Mouse (Mus musculus): ENCODE data around the gene Zdhhc13.

Zdhhc13 gene

GRCm38 (mm10) chr7:48838434-48838833 lies 49.6 kb downstream of the Zdhhc13 start:
- no peak for ATAC-seq (ENCODE audit: insufficient number of reproducible peaks, low FRiP score, low TSS enrichment)

DNA sequence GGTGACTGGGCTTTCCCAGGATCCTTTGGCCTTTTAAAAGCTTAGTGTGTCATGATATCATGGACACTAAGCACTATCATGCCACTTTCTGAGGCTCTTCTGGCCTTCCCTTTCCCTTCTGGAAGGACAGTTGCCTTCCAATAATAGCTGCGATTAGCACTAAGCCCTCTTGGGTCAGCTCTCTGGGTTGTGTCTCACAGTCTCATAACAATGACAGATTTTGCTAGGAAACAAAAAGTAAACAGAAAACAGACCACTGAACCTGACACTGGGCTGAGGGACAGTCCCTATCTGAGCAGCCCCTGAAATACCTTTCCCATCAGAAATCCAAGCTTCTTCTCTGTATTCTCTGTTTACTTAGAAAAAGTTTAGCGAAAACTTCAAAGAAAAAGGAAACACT lies 51.7 kb downstream of the Zdhhc13 start:
- ATAC-seq (ENCODE audit: insufficient number of reproducible peaks, low FRiP score, low TSS enrichment): no peak

DNA sequence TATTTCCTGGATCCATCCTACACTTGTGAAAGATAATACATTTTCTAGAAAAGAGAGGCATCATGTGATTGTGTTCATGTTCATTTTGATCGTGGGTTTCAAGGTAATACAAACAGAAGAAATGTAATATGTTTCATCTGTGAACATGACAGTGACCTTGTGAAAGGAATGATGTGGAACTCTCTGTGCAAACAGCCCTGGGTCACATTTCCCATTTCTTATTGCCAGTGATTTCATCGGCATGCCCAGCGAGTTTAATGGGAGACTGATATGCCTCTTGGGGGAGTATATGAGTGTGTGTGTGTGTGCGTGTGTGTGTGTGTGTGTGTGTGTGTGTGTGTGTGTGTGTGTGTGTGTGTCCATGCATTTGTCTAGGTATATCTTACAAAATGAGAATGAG lies 52.7 kb downstream of the Zdhhc13 start:
- no peak for ATAC-seq (ENCODE audit: insufficient number of reproducible peaks, low FRiP score, low TSS enrichment)

GRCm38 (mm10) chr7:48842353-48842752 lies 53.5 kb downstream of the Zdhhc13 start:
- no peak for ATAC-seq (ENCODE audit: insufficient number of reproducible peaks, low FRiP score, low TSS enrichment)

DNA sequence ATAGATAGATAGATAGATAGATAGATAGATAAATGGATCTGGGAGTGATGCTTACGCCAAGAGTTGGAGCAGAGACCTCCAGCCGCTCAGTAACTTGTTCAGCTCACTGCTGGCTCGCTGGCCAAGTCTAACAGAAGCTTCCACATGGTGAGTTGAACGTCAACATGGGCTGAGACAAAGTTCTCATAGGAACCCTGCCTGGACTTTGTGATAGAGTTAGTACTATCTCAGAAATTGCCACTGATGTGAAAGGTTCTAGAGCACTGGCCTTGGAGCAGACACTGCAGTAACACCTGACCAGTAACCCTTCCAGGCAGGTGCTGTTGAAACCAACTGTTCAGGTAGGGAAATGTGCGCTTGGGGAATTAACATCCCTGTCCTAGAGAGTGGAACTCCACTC lies 54.7 kb downstream of the Zdhhc13 start:
- ATAC-seq (ENCODE audit: insufficient number of reproducible peaks, low FRiP score, low TSS enrichment): no peak

- no peak for ATAC-seq (ENCODE audit: insufficient number of reproducible peaks, low FRiP score, low TSS enrichment)
Observed at GRCm38 (mm10) chr7:48845213-48845973, 56.6 kb downstream of the Zdhhc13 start.

DNA sequence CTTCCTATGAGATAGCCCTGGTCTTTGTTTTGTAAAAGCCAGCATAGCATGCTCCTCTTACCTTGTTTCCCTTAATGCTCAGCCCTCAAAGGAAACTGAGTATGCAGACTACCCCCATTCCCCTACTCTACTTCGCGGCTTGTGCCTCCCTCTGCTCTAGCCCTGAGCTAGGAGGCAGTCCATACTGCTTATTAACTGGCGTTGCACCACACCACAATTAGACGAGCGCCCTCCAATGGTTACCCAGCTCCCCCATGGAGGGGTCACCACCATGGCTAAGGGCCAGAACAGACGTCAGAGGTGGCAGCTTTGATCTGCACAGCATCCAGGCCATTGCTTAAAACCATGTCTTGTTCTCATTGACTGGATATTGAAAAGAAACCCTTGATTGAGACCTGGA lies 58.0 kb downstream of the Zdhhc13 start:
- ATAC-seq (ENCODE audit: insufficient number of reproducible peaks, low FRiP score, low TSS enrichment): no peak

DNA sequence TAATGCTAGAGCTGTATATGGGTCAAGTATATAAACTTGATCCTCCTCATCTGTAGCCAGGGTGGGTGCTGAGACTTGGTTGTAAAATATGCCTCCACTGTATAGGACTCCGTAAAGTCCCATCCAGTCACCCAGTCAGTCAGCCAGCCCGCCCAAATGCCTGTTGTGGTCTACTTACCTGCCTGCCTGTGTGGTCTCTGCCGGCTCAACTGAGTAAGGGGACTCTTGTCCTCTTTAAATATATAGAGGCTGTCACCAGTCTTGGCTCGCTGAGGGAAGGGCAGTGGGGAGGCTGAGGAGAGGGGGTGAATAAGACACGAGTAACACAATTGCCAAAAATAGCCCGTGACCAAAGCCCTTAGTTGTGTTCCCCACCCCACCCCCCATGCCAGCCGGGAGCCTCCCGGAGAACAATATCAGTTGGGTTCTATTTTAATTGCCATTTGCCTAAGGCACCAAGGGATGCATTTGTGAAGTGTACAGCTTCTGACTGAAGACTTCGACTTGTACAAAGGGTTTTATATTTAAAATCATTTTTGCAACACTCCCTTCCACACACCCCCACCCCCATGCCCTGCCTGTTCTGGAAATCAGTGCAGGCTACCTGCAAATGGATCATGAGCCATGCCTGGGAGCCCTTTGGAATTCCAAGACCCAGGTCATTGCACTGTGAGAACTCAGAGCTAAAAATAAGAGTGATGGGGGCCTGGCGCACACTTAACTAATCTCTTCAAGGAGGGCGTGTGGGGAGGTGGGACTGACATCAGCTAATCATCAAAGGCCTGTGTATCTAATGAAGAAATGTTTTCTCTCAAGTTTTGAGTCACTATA lies 59.2 kb downstream of the Zdhhc13 start, which contains the start of gene Csrp3:
TSS of gene Csrp3 (minus strand) at position 214 of the 831 bp plus-strand sequence.
- ATAC-seq (ENCODE audit: insufficient number of reproducible peaks, low FRiP score, low TSS enrichment): no peak

DNA sequence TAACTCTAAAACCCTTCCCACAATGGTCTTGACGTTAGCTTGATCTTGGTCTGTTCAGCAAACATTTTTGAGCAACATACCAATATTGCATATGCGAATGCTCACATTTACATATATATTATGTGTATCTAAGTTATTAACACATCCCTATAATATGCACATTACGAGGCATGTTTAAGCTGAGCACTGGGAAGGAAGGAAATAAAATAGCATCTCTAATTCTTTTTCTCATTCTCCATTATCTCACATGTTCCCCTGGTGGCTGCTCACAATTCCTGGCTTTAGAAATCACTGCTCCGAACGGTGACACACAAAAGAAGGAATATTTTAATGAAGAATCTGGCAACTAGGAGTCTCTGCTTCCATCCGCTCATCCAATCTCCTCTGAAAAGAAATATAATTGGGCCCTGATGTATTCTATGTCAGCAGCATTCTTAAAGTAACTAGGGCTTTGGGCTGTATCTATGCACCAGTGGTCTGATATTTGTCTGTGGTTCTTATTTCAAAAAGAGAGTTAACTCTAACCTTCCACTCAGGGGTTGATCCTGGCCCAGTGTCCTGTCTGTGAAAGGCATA lies 62.8 kb downstream of the Zdhhc13 start:
- no peak for ATAC-seq (ENCODE audit: insufficient number of reproducible peaks, low FRiP score, low TSS enrichment)

DNA sequence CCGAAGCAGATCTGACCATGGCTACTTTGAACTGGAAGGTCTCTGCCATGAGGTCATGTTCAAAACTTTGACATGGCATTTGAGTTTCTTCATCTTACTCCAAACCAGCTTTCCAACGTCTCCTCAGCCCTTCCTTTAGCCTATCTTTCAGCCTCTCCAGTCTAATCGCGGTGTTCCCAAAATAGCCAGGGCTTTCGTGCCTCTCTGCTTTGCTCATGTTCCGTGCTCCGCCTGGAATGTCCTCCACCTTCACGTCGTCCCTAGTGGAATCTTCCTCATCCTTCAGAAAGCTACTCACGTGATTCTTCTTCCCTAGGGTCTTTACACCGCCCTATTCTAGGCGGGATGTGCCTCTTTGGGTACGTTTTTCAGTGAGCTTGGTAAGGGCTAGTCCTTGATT lies 64.7 kb downstream of the Zdhhc13 start:
- ATAC-seq (ENCODE audit: insufficient number of reproducible peaks, low FRiP score, low TSS enrichment): no peak

- ATAC-seq (ENCODE audit: insufficient number of reproducible peaks, low FRiP score, low TSS enrichment): no peak
Observed at GRCm38 (mm10) chr7:48855461-48855860, 66.7 kb downstream of the Zdhhc13 start.

GRCm38 (mm10) chr7:48858257-48858656 lies 69.5 kb downstream of the Zdhhc13 start:
- no peak for ATAC-seq (ENCODE audit: insufficient number of reproducible peaks, low FRiP score, low TSS enrichment)

- ATAC-seq (ENCODE audit: insufficient number of reproducible peaks, low FRiP score, low TSS enrichment): no peak
Observed at GRCm38 (mm10) chr7:48859362-48859761, 70.6 kb downstream of the Zdhhc13 start.

GRCm38 (mm10) chr7:48860948-48861347 lies 72.1 kb downstream of the Zdhhc13 start:
- no peak for ATAC-seq (ENCODE audit: insufficient number of reproducible peaks, low FRiP score, low TSS enrichment)

DNA sequence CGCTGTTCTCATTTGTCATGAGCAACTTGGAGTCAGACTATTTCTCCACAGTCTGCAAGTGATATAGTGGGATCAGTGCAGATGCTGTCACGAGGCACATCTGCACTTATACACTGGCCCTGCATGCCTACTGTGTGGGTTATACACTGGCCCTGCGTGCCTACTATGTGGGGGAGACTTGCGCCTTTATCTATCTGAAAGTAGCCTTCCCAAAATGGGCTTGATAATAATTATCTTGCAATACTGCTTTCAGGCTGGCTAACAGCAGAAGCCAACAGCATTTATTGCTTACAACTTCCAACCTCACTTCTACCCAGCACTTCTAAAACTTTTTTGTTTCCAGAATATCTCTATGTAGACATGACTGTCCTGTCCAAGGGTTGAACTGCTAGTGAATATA lies 73.0 kb downstream of the Zdhhc13 start:
- ATAC-seq (ENCODE audit: insufficient number of reproducible peaks, low FRiP score, low TSS enrichment): no peak

- ATAC-seq (ENCODE audit: insufficient number of reproducible peaks, low FRiP score, low TSS enrichment): no peak
Observed at GRCm38 (mm10) chr7:48864199-48864598, 75.4 kb downstream of the Zdhhc13 start.

- ATAC-seq (ENCODE audit: insufficient number of reproducible peaks, low FRiP score, low TSS enrichment): no peak
Observed at GRCm38 (mm10) chr7:48864671-48865458, 76.1 kb downstream of the Zdhhc13 start.

- ATAC-seq (ENCODE audit: insufficient number of reproducible peaks, low FRiP score, low TSS enrichment): no peak
Observed at GRCm38 (mm10) chr7:48867576-48867975, 78.8 kb downstream of the Zdhhc13 start.

DNA sequence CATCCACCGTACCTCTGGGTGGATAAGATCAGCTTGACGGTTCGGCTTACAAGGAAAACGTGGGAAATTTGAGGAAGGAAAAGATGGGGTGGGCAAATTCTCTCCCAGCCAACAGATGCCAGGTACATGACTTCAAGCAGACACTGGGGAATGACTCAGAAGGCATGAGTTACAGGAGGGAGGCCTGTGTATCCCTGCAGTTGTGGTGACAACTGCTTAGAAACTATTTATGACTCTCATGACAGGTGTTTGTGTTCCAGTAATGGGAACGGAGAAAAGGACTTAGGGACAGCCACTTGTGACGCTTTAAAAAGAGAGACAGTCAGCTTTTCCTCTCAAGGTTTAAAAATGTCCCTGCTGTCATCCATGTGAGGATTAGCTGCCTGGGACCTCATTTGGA lies 81.3 kb downstream of the Zdhhc13 start:
- no peak for ATAC-seq (ENCODE audit: insufficient number of reproducible peaks, low FRiP score, low TSS enrichment)

- ATAC-seq (ENCODE audit: insufficient number of reproducible peaks, low FRiP score, low TSS enrichment): no peak
Observed at GRCm38 (mm10) chr7:48870579-48871180, 81.9 kb downstream of the Zdhhc13 start.

All from cerebellum, adult (tissue).